Mouse (Mus musculus) hindbrain, embryonic 11.5 days (tissue): ENCODE results near the gene Gm14327. TPM values are rescaled to one million over a fixed set of nuclear protein-coding genes. Genes with fewer than 3 reads are reported as not detected.
A peak's percentile ranks its signal among the peaks of the same experiment; 100 is the strongest.
"Not testable (repeated sequence)": the region's sequence is repeated elsewhere in the genome, so short reads cannot be mapped to it uniquely, and the experiment has no call there.

ENCODE experiments used
- ATAC-seq: fragments of 200-750 bp; cut with Nextera tagmentation; 2 replicates; pipeline ENCODE4 v1.8.0; 2017; ENCODE audit warnings: mild to moderate bottlenecking, moderate TSS enrichment, moderate library complexity; ENCODE audit not compliant: low FRiP score
- DNase-seq: peaks from one replicate; pipeline ENCODE4 v3.0.0-alpha.2; 2015; ENCODE audit warnings: low spot score
- H3K27ac ChIP-seq: fragments of 300-500 bp; sonication (generic); 2 replicates; pipeline ENCODE4 v1.5.1; 2014; ENCODE audit warnings: mild to moderate bottlenecking, low read depth, low read length
- H3K27me3 ChIP-seq: fragments of 300-500 bp; sonication (generic); 2 replicates; pipeline ENCODE4 v1.6.1; 2014; ENCODE audit warnings: mild to moderate bottlenecking, low read length, moderate library complexity, mixed read lengths; ENCODE audit not compliant: control insufficient read depth, insufficient read depth
- H3K36me3 ChIP-seq: fragments of 300-500 bp; sonication (generic); 2 replicates; pipeline ENCODE4 v1.6.1; 2014; ENCODE audit warnings: mild to moderate bottlenecking, low read length, moderate library complexity, mixed read lengths; ENCODE audit not compliant: control insufficient read depth, insufficient read depth
- H3K4me1 ChIP-seq: fragments of 300-500 bp; sonication (generic); replicated peaks from 2 replicates; pipeline ENCODE4 v1.6.1; 2014; ENCODE audit warnings: low read length, mixed read lengths; ENCODE audit not compliant: control insufficient read depth, insufficient read depth
- H3K4me2 ChIP-seq: fragments of 300-500 bp; sonication (generic); replicated peaks from 2 replicates; pipeline ENCODE4 v1.6.1; 2014; ENCODE audit warnings: mild to moderate bottlenecking, low read depth, low read length
- H3K4me3 ChIP-seq: fragments of 300-500 bp; sonication (generic); 2 replicates; pipeline ENCODE4 v1.5.1; 2014; ENCODE audit warnings: low read depth, low read length
- H3K9ac ChIP-seq: fragments of 300-500 bp; sonication (generic); 2 replicates; pipeline ENCODE4 v1.6.1; 2014; ENCODE audit warnings: low read depth, low read length
- H3K9me3 ChIP-seq: fragments of 300-500 bp; sonication (generic); 2 replicates; pipeline ENCODE4 v1.6.1; 2016; ENCODE audit warnings: low read length; ENCODE audit not compliant: control insufficient read depth
- WGBS: fragments of 180-500 bp; shearing (Covaris S2); extraction: QIAGEN DNeasy Blood & Tissue Kit; methylation state at CpG from one replicate; pipeline ENCODE4 v1.1.7; 2014; 5-methylcytosine and 5-hydroxymethylcytosine counted together
- polyA plus RNA-seq: library from polyadenylated mRNA; unstranded; fragments of >200 nt; fragmentation: Nextera tagmentation; extraction: Ambion mirVana; gene quantifications from 2 replicates; pipeline ENCODE4 v1.2.1, GENCODE M21; 2014

Gm14327 gene
- 1.6 and 3.8 TPM in 2 replicates for polyA plus RNA-seq

DNA sequence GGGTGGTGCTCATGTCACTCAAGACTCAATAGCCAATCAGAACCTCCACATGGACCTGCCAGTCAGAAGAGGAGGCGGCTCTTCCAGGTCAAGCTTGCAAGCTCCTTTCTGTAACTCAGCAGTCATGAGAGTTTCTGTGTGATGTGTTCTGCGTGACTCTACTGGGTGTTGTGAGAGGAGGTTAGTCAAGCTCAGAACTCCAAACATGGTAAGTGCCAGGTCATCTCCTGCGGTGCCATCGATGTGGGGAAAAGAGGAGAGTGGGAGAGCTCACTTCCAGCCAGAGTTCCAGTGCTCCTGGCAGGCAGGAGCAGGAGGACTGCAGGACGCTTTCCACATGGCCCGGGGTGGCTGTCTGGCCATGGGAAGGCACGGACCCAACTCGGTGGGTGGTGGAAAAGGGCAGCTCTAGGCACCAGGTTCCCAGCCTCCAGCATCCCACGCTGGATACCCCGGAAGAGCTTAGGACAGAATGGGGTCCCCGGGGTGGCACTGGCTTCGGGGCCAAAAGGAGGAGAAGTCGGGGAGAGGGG is at the start of gene Gm14327:
Gene Gm14327 (plus strand): TSS at position 51 of the 533 bp plus-strand sequence.
- DNase-seq = peak; percentile 0
- 59% methylated on average over 6 of the region's 13 CpGs for WGBS
- H3K4me1 ChIP-seq, H3K4me2 ChIP-seq, ATAC-seq, H3K9me3 ChIP-seq, H3K4me3 ChIP-seq, H3K27me3 ChIP-seq, H3K36me3 ChIP-seq, H3K27ac ChIP-seq, H3K9ac ChIP-seq: not testable (repeated sequence)

DNA sequence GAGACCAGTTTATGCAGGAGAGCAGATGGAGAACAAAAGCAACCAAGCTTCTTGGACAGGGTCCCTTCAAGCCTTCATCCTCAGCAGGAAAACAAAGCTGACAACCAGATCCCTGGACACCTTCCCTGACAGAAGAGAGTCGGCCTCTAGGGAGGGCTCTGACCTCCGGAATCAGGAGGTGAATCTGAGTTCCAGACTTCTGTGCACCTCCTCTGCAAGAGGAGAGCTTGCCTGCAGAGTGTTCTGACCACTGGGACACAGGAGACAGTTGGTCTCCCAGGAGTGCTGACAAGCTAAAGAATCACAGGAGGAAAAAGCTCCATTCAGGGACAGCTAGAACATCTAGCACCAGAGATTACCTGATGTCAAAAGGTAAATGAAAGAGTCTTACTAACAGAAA is 34.6 kb upstream of the Gm14327 start:
- not testable (repeated sequence) for H3K4me1 ChIP-seq, H3K9me3 ChIP-seq, H3K27ac ChIP-seq, H3K36me3 ChIP-seq, DNase-seq, H3K9ac ChIP-seq, H3K27me3 ChIP-seq, ATAC-seq, H3K4me3 ChIP-seq, H3K4me2 ChIP-seq
- WGBS = 85% methylated on average over 2 of the region's 2 CpGs

DNA sequence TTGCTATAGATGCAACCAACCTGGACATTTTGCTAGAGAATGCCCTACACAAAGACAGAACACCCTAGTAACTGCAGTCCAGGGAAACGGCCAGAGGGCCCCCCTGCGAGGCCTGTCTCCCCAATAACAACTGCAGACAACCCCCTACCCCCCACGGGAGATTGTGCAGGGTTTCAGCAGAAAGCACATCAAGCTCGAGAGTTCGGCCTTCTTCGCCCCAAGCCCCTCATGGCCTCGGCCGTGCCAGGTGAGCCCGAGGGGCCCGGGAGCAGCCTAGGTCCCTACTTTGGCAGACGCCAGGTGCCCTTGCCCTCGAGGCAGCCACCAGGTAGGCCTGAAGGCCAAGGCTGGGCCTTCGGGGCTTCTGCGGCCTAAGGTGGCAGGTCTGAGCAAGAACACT is 9.2 kb upstream of the Gm14327 start:
- not testable (repeated sequence) for H3K4me1 ChIP-seq, H3K27me3 ChIP-seq, H3K9me3 ChIP-seq, H3K36me3 ChIP-seq, ATAC-seq, H3K27ac ChIP-seq, H3K4me3 ChIP-seq, H3K4me2 ChIP-seq, DNase-seq, H3K9ac ChIP-seq
- WGBS = 93% methylated on average over 14 of the region's 14 CpGs

DNA sequence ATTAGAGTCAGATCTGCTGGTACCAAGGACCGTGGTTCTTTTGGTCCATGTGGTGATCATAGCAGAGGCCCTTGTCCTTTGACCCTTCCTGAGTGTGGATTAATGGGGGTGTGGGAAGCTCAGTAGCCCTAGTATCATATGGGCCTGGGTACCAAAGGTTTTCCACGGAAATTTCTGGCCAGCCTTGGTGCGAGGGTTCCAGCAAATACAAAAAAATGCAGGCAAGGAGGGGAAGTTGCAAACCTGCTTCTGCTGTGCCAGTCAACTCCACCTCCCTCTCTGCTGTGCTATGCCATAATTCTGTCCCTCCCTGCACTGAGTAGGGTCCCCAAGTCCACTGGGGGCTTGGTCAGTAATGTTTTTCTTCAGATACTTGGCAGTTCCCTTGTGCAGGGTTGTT is 1.3 kb downstream of the Gm14327 start:
- WGBS = 83% methylated on average over 2 of the region's 3 CpGs
- not testable (repeated sequence) for ATAC-seq

DNA sequence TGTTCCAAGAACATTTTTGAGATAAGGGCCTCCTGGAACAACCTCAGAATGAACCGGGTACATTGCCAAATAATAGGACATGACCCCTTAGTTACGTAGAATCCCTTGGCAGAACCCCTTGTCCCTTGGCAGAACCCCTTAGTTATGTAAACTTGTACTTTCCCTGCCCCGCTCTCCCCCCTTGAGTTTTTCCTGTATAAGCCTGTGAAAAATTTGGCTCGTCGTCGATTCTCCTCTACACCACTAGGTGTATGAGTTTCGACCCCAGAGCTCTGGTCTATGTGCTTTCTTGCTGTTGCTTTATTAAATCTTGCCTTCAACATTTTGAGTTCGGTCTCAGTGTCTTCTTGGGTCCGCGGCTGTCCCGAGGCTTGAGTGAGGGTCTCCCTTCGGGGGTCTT is 6.4 kb downstream of the Gm14327 start:
- ATAC-seq, H3K27ac ChIP-seq, H3K4me3 ChIP-seq, H3K36me3 ChIP-seq, H3K27me3 ChIP-seq, DNase-seq, H3K4me2 ChIP-seq, H3K9me3 ChIP-seq, H3K4me1 ChIP-seq, H3K9ac ChIP-seq: not testable (repeated sequence)
- WGBS = 100% methylated on average over 2 of the region's 12 CpGs

More for the DNA sequence above, 1.3 kb downstream of the Gm14327 start:
- not testable (repeated sequence) for H3K27me3 ChIP-seq, H3K36me3 ChIP-seq, H3K4me2 ChIP-seq, H3K9ac ChIP-seq, H3K4me1 ChIP-seq, H3K9me3 ChIP-seq, DNase-seq, H3K4me3 ChIP-seq, H3K27ac ChIP-seq

DNA sequence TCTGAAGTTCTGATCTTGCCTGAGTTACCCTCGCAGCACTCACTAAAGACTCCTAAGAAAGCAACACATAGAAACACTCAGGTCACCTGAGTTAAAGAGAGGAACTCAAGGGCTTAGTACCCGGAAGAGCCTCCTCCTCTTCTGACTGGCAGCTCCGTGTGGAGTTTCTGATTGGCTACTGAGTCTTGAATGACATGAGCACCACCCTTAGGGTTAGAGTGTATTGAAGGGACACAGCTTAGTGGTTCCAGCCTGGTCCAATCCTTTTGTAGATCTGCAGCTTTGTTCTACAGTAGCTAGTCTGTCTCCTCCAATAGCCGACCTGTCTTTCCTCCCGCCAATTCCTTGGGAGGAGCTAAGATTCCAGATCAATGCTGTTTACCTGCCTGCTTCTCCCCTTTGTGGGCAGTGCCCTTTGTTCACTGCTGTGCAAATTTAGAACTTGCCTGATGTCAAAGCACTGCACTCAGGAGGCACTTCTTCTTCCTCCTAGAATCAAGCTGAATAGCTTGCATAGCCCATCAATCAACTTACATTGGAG is 28.7 kb downstream of the Gm14327 start, which contains the start of gene Zfp972:
Gene Zfp972 (minus strand): TSS at position 51 of the 541 bp plus-strand sequence.
- ATAC-seq, H3K36me3 ChIP-seq, H3K27me3 ChIP-seq, DNase-seq, H3K4me1 ChIP-seq, H3K9ac ChIP-seq, H3K27ac ChIP-seq, H3K9me3 ChIP-seq, H3K4me2 ChIP-seq, H3K4me3 ChIP-seq: not testable (repeated sequence)
- WGBS = 80% methylated on average over 3 of the region's 5 CpGs

Other genes with a start within 250 kb of the Gm14327 start
- gene Gm14322, start 137.8 kb upstream of the Gm14327 start, polyA plus RNA-seq = 5.8 and 6.6 TPM in 2 replicates
- gene Gm14325, start 56.8 kb upstream of the Gm14327 start, polyA plus RNA-seq = 42.0 and 45.9 TPM in 2 replicates
- not detected in 2 replicates for gene Zfp972, start 28.5 kb downstream of the Gm14327 start, polyA plus RNA-seq
- 17.0 and 18.8 TPM in 2 replicates for gene Gm14326, start 60.2 kb downstream of the Gm14327 start, polyA plus RNA-seq
- 14.2 and 15.1 TPM in 2 replicates for gene Zfp971, start 126.2 kb downstream of the Gm14327 start, polyA plus RNA-seq
- 15.7 and 16.2 TPM in 2 replicates for gene Zfp931, start 181.4 kb downstream of the Gm14327 start, polyA plus RNA-seq
- gene Phactr3, start 221.9 kb downstream of the Gm14327 start, polyA plus RNA-seq = 11.9 and 14.5 TPM in 2 replicates